Mouse (Mus musculus) heart, adult 2 months (tissue): ENCODE measurements around the gene B3gnt2. TPM values are rescaled to one million over a fixed set of nuclear protein-coding genes. Genes with fewer than 3 reads are reported as not detected.

Source experiments
- DNase-seq, 2 experiments: peaks; one replicate each; pipeline ENCODE4 v3.0.0; 2021
- H3K27ac ChIP-seq: fragments of 200-600 bp; 2 replicates; pipeline ENCODE4 v1.8.1; 2022
- H3K27me3 ChIP-seq: fragments of 200-500 bp; 2 replicates; pipeline ENCODE4 v1.6.1; 2012; ENCODE audit warnings: mild to moderate bottlenecking, low read length, inconsistent platforms, mixed read lengths; ENCODE audit not compliant: control insufficient read depth, insufficient read depth
- H3K36me3 ChIP-seq: fragments of 200-500 bp; 2 replicates; pipeline ENCODE4 v1.6.1; 2012; ENCODE audit warnings: low read length, inconsistent platforms; ENCODE audit not compliant: control insufficient read depth, insufficient read depth
- H3K4me1 ChIP-seq: fragments of 200-500 bp; 2 replicates; pipeline ENCODE4 v1.6.1; 2011; ENCODE audit warnings: low read length; ENCODE audit not compliant: control insufficient read depth, insufficient read depth
- H3K4me3 ChIP-seq: fragments of 200-600 bp; 2 replicates; pipeline ENCODE4 v1.8.1; 2022
- H3K79me2 ChIP-seq: fragments of 200-500 bp; replicated peaks from 2 replicates; pipeline ENCODE4 v1.6.1; 2012; ENCODE audit warnings: mild to moderate bottlenecking, inconsistent platforms, low read length, moderate library complexity, mixed read lengths; ENCODE audit not compliant: control insufficient read depth, insufficient read depth
- H3K9ac ChIP-seq: fragments of 200-500 bp; 2 replicates; pipeline ENCODE4 v1.6.1; 2012; ENCODE audit warnings: low read depth, mild to moderate bottlenecking, control low read depth, inconsistent platforms, low read length, mixed read lengths
- CTCF ChIP-seq: fragments of 200-600 bp; IDR thresholded peaks from 2 replicates; pipeline ENCODE4 v1.8.1; 2022; ENCODE audit warnings: antibody characterized with exemption, mild to moderate bottlenecking, moderate library complexity
- EP300 ChIP-seq: fragments of 200-500 bp; IDR thresholded peaks from 2 replicates; pipeline ENCODE4 v1.6.1; 2011; ENCODE audit warnings: low read depth, low read length, control low read depth; ENCODE audit not compliant: insufficient read depth
- POLR2A ChIP-seq: fragments of 200-500 bp; IDR thresholded peaks from 2 replicates; pipeline ENCODE4 v1.6.1; 2011; ENCODE audit warnings: mild to moderate bottlenecking, low read depth, low read length, control low read depth; ENCODE audit not compliant: insufficient read depth
- WGBS: fragments of 180-500 bp; shearing (Covaris S2); methylation state at CpG from one replicate; pipeline ENCODE4 v1.1.7; 2018; 5-methylcytosine and 5-hydroxymethylcytosine counted together
- intact Hi-C: fragments of 180-260 bp; cut with DNase I; formaldehyde crosslinking; loops from one replicate; pipeline ENCODE4 v1.15.1; 2025
- polyA plus RNA-seq: library from polyadenylated mRNA; depleted of rRNA; stranded (reverse); fragments of >200 nt; gene quantifications from 2 replicates; pipeline ENCODE4 v1.2.3, GENCODE M21; 2012
- total RNA-seq, 2 experiments: library from RNA; stranded (reverse); gene quantifications; 2 replicates each; pipeline ENCODE4 v1.2.3; 2021

The B3gnt2 gene
- total and polyA plus RNA-seq, 3 experiments, result 3.5 to 6.2 (median 5.7) TPM

- no peak for TF ChIP-seq CTCF
- H3K79me2 ChIP-seq, result no peaks in the 10 kb centered on the region
These were observed 14.5 kb upstream of the B3gnt2 start for GRCm38 (mm10) chr11:22875279-22875678.

GRCm38 (mm10) chr11:22874747-22875146, 14.0 kb upstream of the B3gnt2 start:
- peaks cover 15% of the 10 kb centered on the region for H3K4me1 ChIP-seq
- TF ChIP-seq CTCF (no peak), EP300 (no peak), POLR2A (no peak)
- H3K36me3 ChIP-seq, result no peaks in the 10 kb centered on the region
- no peak for DNase-seq
- intact Hi-C loops, result no loop called here
- H3K9ac ChIP-seq, result no peak overlapping the region
- H3K79me2 ChIP-seq, result no peaks in the 10 kb centered on the region
- no peaks in the 10 kb centered on the region for H3K27me3 ChIP-seq
- no peak overlapping the region for H3K27ac ChIP-seq
- no peak overlapping the region for H3K4me3 ChIP-seq
- WGBS, result 83% methylated on average over 6 of the region's 6 CpGs

More at GRCm38 (mm10) chr11:22875279-22875678, 14.5 kb upstream of the B3gnt2 start:
- no peaks in the 10 kb centered on the region for H3K36me3 ChIP-seq
- no peak overlapping the region for H3K27ac ChIP-seq
- no peak for DNase-seq
- H3K27me3 ChIP-seq, result no peaks in the 10 kb centered on the region
- H3K4me1 ChIP-seq, result peaks cover 17% of the 10 kb centered on the region
- H3K4me3 ChIP-seq, result no peak overlapping the region
- intact Hi-C loops, result no loop called here
- WGBS, result 81% methylated on average over 4 of the region's 4 CpGs
- no peak overlapping the region for H3K9ac ChIP-seq

DNA sequence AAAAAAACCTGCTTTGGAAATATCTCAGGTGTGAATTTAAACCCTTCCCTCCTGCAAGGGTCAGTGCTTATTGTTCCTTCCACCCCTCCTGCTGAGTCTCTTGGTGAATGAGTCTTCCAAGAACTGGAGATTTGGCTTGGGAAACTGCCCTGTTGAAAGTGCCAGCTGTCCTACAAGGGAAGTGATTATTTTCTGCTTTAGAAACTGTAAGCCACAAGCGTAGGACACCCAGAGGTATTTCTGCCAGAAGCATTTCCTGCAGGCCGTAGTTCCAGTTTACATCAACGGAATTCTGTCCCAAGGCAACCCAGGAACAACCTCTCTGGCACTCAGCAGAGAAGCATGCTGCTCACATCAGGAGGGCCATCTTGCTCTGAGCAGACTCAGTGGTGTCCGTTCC, 12.6 kb upstream of the B3gnt2 start:
- 29% methylated on average over 4 of the region's 4 CpGs for WGBS

DNA sequence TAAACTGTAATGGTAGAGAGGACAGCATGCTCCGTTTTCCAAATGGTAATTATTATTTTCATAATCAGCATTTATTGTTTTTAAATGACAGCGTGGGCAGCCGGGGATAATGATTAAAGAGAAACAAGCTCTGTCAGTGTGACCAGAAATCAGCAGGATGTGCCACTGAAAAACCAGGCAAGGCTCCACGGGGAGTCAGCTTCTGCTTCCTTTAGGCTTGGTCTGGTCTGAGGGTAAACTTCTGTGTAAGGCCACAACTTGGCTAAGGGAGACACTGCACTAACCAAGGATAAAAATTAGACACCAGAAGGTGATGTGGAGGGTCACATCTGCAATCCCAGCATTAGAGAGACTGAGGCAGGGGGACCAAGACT, 11.5 kb upstream of the B3gnt2 start:
- H3K36me3 ChIP-seq, result no peaks in the 10 kb centered on the region
- DNase-seq, result no peak
- no peaks in the 10 kb centered on the region for H3K27me3 ChIP-seq
- intact Hi-C loops, result no loop called here
- H3K27ac ChIP-seq, result peak overlapping the region; percentile 66
- H3K4me1 ChIP-seq, result peaks cover 15% of the 10 kb centered on the region
- peak overlapping the region; percentile 19; the same call in 1 of the 2 replicates for H3K9ac ChIP-seq
- 0 out of 2 replicates have a peak overlapping the region, but pooled peaks have one; percentile 11 for H3K4me3 ChIP-seq
- H3K79me2 ChIP-seq, result no peaks in the 10 kb centered on the region
- no peak for TF ChIP-seq EP300
- no peak for TF ChIP-seq CTCF
- TF ChIP-seq POLR2A, result no peak
- 23% methylated on average over 4 of the region's 4 CpGs for WGBS

More for the DNA sequence above, 12.6 kb upstream of the B3gnt2 start:
- no peaks in the 10 kb centered on the region for H3K36me3 ChIP-seq
- peaks cover 15% of the 10 kb centered on the region for H3K4me1 ChIP-seq
- H3K79me2 ChIP-seq, result no peaks in the 10 kb centered on the region
- H3K9ac ChIP-seq, result no peak overlapping the region
- intact Hi-C loops, result no loop called here
- TF ChIP-seq EP300, result 0 out of 2 replicates have a peak, but pooled peaks have one; percentile 28
- TF ChIP-seq CTCF, result no peak
- no peaks in the 10 kb centered on the region for H3K27me3 ChIP-seq
- H3K4me3 ChIP-seq, result no peak overlapping the region
- no peak for DNase-seq
- H3K27ac ChIP-seq, result peak overlapping the region; percentile 56

DNA sequence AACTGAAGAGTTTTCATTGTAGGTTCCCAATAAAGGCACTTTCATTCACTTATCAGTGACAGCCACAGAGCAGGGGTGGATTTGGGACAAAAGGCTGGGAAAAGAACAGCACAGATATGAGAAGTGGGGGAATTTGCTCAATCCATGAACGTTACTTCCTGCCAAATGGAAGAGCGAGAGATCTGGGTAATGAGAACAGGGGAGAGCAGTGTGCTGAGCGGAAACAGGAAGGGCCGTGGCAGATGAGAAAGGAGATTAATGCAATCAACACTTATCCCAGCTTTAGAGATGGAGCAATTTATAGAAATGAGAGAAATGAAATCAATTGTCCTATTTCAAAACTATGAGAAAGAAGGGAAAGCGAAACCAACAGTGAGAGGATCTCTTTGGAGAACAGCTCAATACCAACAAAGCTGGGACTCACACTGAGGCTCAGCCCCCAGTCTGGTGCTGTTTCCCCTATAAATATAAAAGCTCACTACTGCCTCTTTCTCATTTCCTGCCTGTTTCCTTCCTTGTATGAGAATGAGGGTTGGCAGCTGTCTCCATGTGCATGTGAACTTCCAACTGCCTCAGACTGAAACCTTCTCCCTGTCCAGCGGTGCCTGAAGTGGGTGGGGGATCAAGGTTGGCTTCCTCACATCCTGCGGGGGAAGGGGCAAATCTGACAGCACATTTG, 11.0 kb upstream of the B3gnt2 start:
- intact Hi-C loops, result no loop called here
- no peaks in the 10 kb centered on the region for H3K79me2 ChIP-seq
- H3K4me1 ChIP-seq, result peaks cover 15% of the 10 kb centered on the region
- H3K4me3 ChIP-seq, result 0 out of 2 replicates have a peak overlapping the region, but pooled peaks have one; percentile 17
- H3K9ac ChIP-seq, result peak overlapping the region; percentile 19; the same call in 1 of the 2 replicates
- no peaks in the 10 kb centered on the region for H3K27me3 ChIP-seq
- 29% methylated on average over 7 of the region's 7 CpGs for WGBS
- no peaks in the 10 kb centered on the region for H3K36me3 ChIP-seq
- peak; percentile 34 to 35 for DNase-seq
- no peak for TF ChIP-seq POLR2A
- TF ChIP-seq CTCF, result no peak
- TF ChIP-seq EP300, result no peak
- peak overlapping the region; percentile 66 for H3K27ac ChIP-seq

DNA sequence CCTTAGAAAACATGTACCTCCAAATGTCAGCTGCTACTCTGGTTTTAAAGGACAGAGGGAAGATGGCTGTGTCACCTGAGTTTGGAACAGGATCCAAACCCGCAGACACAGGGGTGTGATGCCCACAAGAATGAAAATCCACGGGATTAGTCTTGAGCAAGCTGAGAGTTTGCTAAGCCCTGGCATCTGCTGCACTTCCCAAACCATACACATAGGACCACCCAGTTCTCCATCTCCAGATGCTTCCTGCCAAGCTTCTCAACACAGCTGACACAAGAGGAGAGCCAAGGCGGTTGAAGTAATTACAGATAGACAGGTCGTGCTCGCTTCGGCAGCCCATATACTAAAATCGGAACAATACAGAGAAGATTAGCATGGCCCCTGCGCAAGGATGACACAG, 7.8 kb upstream of the B3gnt2 start:
- no peak for DNase-seq
- H3K9ac ChIP-seq, result no peak overlapping the region
- intact Hi-C loops, result no loop called here

More for the DNA sequence above, 7.8 kb upstream of the B3gnt2 start:
- H3K4me3 ChIP-seq, result no peak overlapping the region
- 62% methylated on average over 8 of the region's 8 CpGs for WGBS
- H3K27ac ChIP-seq, result no peak overlapping the region
- H3K36me3 ChIP-seq, result no peaks in the 10 kb centered on the region
- TF ChIP-seq CTCF, result no peak
- TF ChIP-seq POLR2A, result no peak
- no peaks in the 10 kb centered on the region for H3K27me3 ChIP-seq
- H3K79me2 ChIP-seq, result no peaks in the 10 kb centered on the region
- peaks cover 13% of the 10 kb centered on the region for H3K4me1 ChIP-seq
